Mouse (Mus musculus) heart, embryonic 13.5 days (tissue): ENCODE data around the gene Trappc4. TPM values are rescaled to one million over a fixed set of nuclear protein-coding genes. Genes with fewer than 3 reads are reported as not detected.

Experiments
- microRNA-seq: library from miRNA; unstranded; fragments of <30 nt; microRNA quantifications from one replicate; pipeline ENCODE4, GENCODE M21; 2016
- polyA plus RNA-seq: library from polyadenylated mRNA; unstranded; fragments of >200 nt; fragmentation: Nextera tagmentation; extraction: Ambion mirVana; gene quantifications from 2 replicates; pipeline ENCODE4 v1.2.1, GENCODE M21; 2015

Gene Trappc4
- polyA plus RNA-seq, 1 experiment from 2014 or later = 78.9 TPM

Small RNAs within 50 kb of the gene (microRNA-seq; reads per million reads assigned to microRNA genes)
- gene Mir7085 = not detected

Other genes starting within 250 kb of the Trappc4 start
- 10.4 and 11.9 TPM in 2 replicates for gene Cbl, start 173.6 kb downstream of the Trappc4 start, polyA plus RNA-seq
- gene Ccdc153, start 166.9 kb downstream of the Trappc4 start, polyA plus RNA-seq = not detected in 2 replicates
- 0.12 TPM in 1 of 2 replicates, not detected in the other for gene Pdzd3, start 156.1 kb downstream of the Trappc4 start, polyA plus RNA-seq
- 5.6 and 5.9 TPM in 2 replicates for gene Nlrx1, start 139.0 kb downstream of the Trappc4 start, polyA plus RNA-seq
- 2.1 and 3.5 TPM in 2 replicates for gene Abcg4, start 119.0 kb downstream of the Trappc4 start, polyA plus RNA-seq
- 14.9 and 16.0 TPM in 2 replicates for gene Hinfp, start 101.9 kb downstream of the Trappc4 start, polyA plus RNA-seq
- 7.1 TPM in 2 replicates for gene C2cd2l, start 87.3 kb downstream of the Trappc4 start, polyA plus RNA-seq
- gene Dpagt1, start 81.6 kb downstream of the Trappc4 start, polyA plus RNA-seq = 33.4 and 34.4 TPM in 2 replicates
- gene H2afx, start 72.9 kb downstream of the Trappc4 start, polyA plus RNA-seq = 196 and 199 TPM in 2 replicates
- 135 and 149 TPM in 2 replicates for gene Hmbs, start 63.4 kb downstream of the Trappc4 start, polyA plus RNA-seq
- 20.0 and 21.1 TPM in 2 replicates for gene Vps11, start 45.9 kb downstream of the Trappc4 start, polyA plus RNA-seq
- gene Hyou1, start 28.1 kb downstream of the Trappc4 start, polyA plus RNA-seq = 16.0 and 17.5 TPM in 2 replicates
- gene Slc37a4, start 10.7 kb downstream of the Trappc4 start, polyA plus RNA-seq = 31.4 and 36.4 TPM in 2 replicates
- gene Rps25, start 461 bp downstream of the Trappc4 start, polyA plus RNA-seq = 1,048 and 1,209 TPM in 2 replicates
- gene Ccdc84, start 11.0 kb upstream of the Trappc4 start, polyA plus RNA-seq = 19.6 and 21.4 TPM in 2 replicates
- not detected in 2 replicates for gene Foxr1, start 33.5 kb upstream of the Trappc4 start, polyA plus RNA-seq
- gene Upk2, start 47.4 kb upstream of the Trappc4 start, polyA plus RNA-seq = not detected in 2 replicates
- 7.3 and 9.4 TPM in 2 replicates for gene Bcl9l, start 75.2 kb upstream of the Trappc4 start, polyA plus RNA-seq
- not detected in 2 replicates for gene Cxcr5, start 154.3 kb upstream of the Trappc4 start, polyA plus RNA-seq
- gene Ddx6, start 197.3 kb upstream of the Trappc4 start, polyA plus RNA-seq = 9.8 and 11.0 TPM in 2 replicates